Mouse (Mus musculus) ES-Bruce4 (cell line): ENCODE data around the gene Ppm1h.

Experiments used
- CTCF ChIP-seq: IDR thresholded peaks from one replicate; pipeline ENCODE4 v1.8.1; 2011; ENCODE audit warnings: low read depth, low read length
- EP300 ChIP-seq: IDR thresholded peaks from 2 replicates; pipeline ENCODE4 v1.6.1; 2011; ENCODE audit warnings: low read depth, low read length; ENCODE audit not compliant: insufficient read depth
- POLR2A ChIP-seq: IDR thresholded peaks from one replicate; pipeline ENCODE4 v1.8.1; 2011; ENCODE audit warnings: low read length; ENCODE audit not compliant: insufficient read depth

GRCm38 (mm10) chr10:122985515-122986319 is 307.2 kb downstream of the Ppm1h start:
- TF ChIP-seq CTCF, result no peak
- no peak for TF ChIP-seq POLR2A
- TF ChIP-seq EP300, result no peak
